Mouse (Mus musculus): ENCODE data around the gene Mtx2. TPM values are rescaled to one million over a fixed set of nuclear protein-coding genes. Genes with fewer than 3 reads are reported as not detected.

The Mtx2 gene
- polyA plus RNA-seq, 1 experiment from 2014 or later, result 126 TPM

Other genes starting within 250 kb of the Mtx2 start
- gene Lnpk, start 246.4 kb upstream of the Mtx2 start, polyA plus RNA-seq (2015; fragmentation: Nextera tagmentation; extraction: Ambion mirVana), result 19.0 and 25.7 TPM in 2 replicates
- gene Evx2, start 166.2 kb upstream of the Mtx2 start, polyA plus RNA-seq (2015; fragmentation: Nextera tagmentation; extraction: Ambion mirVana), result 0.04 TPM in 1 of 2 replicates, not detected in the other
- gene Hoxd13, start 157.5 kb upstream of the Mtx2 start, polyA plus RNA-seq (2015; fragmentation: Nextera tagmentation; extraction: Ambion mirVana), result 0.67 and 0.77 TPM in 2 replicates
- gene Hoxd12, start 150.8 kb upstream of the Mtx2 start, polyA plus RNA-seq (2015; fragmentation: Nextera tagmentation; extraction: Ambion mirVana), result 0.45 and 1.1 TPM in 2 replicates
- 1.2 and 2.3 TPM in 2 replicates for gene Hoxd11, start 146.2 kb upstream of the Mtx2 start, polyA plus RNA-seq (2015; fragmentation: Nextera tagmentation; extraction: Ambion mirVana)
- gene Hoxd10, start 133.9 kb upstream of the Mtx2 start, polyA plus RNA-seq (2015; fragmentation: Nextera tagmentation; extraction: Ambion mirVana), result 4.8 and 7.9 TPM in 2 replicates
- 4.4 and 5.9 TPM in 2 replicates for gene Hoxd9, start 128.1 kb upstream of the Mtx2 start, polyA plus RNA-seq (2015; fragmentation: Nextera tagmentation; extraction: Ambion mirVana)
- gene Hoxd8, start 121.2 kb upstream of the Mtx2 start, polyA plus RNA-seq (2015; fragmentation: Nextera tagmentation; extraction: Ambion mirVana), result 4.2 and 5.1 TPM in 2 replicates
- 18.8 and 19.2 TPM in 2 replicates for gene Hoxd3, start 113.9 kb upstream of the Mtx2 start, polyA plus RNA-seq (2015; fragmentation: Nextera tagmentation; extraction: Ambion mirVana)
- gene Hoxd4, start 113.9 kb upstream of the Mtx2 start, polyA plus RNA-seq (2015; fragmentation: Nextera tagmentation; extraction: Ambion mirVana), result 1.2 and 1.6 TPM in 2 replicates
- 0.55 and 0.73 TPM in 2 replicates for gene Gm28230, start 99.1 kb upstream of the Mtx2 start, polyA plus RNA-seq (2015; fragmentation: Nextera tagmentation; extraction: Ambion mirVana)
- gene Hoxd1, start 62.8 kb upstream of the Mtx2 start, polyA plus RNA-seq (2015; fragmentation: Nextera tagmentation; extraction: Ambion mirVana), result 0.09 and 0.10 TPM in 2 replicates